Mouse (Mus musculus) megakaryocyte-erythroid progenitor cell, adult 5 weeks (primary cell): Measurements from ENCODE around the gene Olfr1105. TPM values are rescaled to one million over a fixed set of nuclear protein-coding genes. Genes with fewer than 3 reads are reported as not detected.

Source experiments
- polyA plus RNA-seq: library from polyadenylated mRNA; stranded (reverse); fragments of >175 nt; gene quantifications from 2 replicates; pipeline ENCODE4 v1.2.3, GENCODE M21; 2012

Olfr1105 gene
- polyA plus RNA-seq, result not detected in 2 replicates

GRCm38 (mm10) chr2:87036431-87036830 is at the start of gene Olfr1105:
Gene Olfr1105 (minus strand): TSS chr2:87036531.

GRCm38 (mm10) chr2:87075717-87076116 is 39.4 kb upstream of the Olfr1105 start, which contains the start of gene Olfr1107:
Gene Olfr1107 (minus strand): TSS chr2:87075817.

GRCm38 (mm10) chr2:87052173-87052572 is 15.8 kb upstream of the Olfr1105 start, which contains the start of gene Olfr1106:
Gene Olfr1106 (minus strand): TSS chr2:87052273.

GRCm38 (mm10) chr2:87026980-87027379 is 9.4 kb downstream of the Olfr1105 start, which contains the start of gene Olfr1104:
Gene Olfr1104 (minus strand): TSS chr2:87027080.

DNA sequence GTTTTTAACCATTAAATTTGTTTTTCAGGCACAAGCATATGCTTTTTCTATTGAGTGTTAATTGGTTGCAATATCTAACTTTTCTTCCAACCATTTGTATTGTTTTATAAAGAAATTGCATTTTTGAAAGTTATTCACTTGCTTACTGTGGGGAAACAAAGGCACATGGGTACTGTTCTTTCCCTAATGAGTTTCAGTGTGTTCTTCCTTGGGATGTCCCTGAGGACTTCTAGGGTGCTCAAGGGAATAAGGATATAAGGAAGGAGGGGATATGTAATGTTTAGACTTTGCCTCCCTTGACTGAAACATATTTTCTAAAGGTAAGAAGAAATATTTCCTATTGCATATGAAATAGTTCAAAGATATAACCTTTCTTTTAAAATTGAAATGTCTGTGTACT is 38.2 kb downstream of the Olfr1105 start, which contains the start of gene Olfr1102:
Gene Olfr1102, plus strand, starts transcription at position 301 of the 400 bp plus-strand sequence.

DNA sequence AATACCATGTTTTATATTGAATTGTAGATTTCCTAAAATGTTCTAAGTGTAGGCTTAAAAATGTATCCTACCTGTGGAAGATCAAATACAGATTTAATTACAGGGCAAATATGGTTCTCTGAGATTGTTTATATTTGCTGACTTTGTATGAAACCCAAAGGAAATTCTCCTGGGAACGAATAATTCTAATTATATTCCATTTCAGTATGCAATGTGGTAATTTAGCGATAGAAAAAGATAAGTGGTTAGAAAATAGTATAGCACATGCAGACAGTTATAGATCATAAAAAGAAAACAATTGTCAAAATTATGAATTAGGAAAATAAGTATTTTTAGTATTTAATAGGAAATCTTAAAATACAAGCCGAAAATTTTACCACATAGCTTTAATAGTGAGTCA is 45.2 kb downstream of the Olfr1105 start, which contains the start of gene Olfr1101:
Gene Olfr1101, minus strand, starts transcription at position 101 of the 400 bp plus-strand sequence.

Other genes with a start within 250 kb of the Olfr1105 start
- gene Olfr141, start 226.5 kb downstream of the Olfr1105 start, polyA plus RNA-seq, result not detected in 2 replicates
- not detected in 2 replicates for gene Olfr1094, start 211.9 kb downstream of the Olfr1105 start, polyA plus RNA-seq
- gene Olfr1095, start 184.8 kb downstream of the Olfr1105 start, polyA plus RNA-seq, result not detected in 2 replicates
- gene Gm13723, start 161.7 kb downstream of the Olfr1105 start, polyA plus RNA-seq, result not detected in 2 replicates
- not detected in 2 replicates for gene Olfr1097, start 144.3 kb downstream of the Olfr1105 start, polyA plus RNA-seq
- not detected in 2 replicates for gene Olfr1098, start 112.0 kb downstream of the Olfr1105 start, polyA plus RNA-seq
- gene Olfr1099, start 75.8 kb downstream of the Olfr1105 start, polyA plus RNA-seq, result not detected in 2 replicates
- gene Olfr1100, start 56.6 kb downstream of the Olfr1105 start, polyA plus RNA-seq, result not detected in 2 replicates
- not detected in 2 replicates for gene Olfr1101, start 45.3 kb downstream of the Olfr1105 start, polyA plus RNA-seq
- gene Olfr1102, start 38.1 kb downstream of the Olfr1105 start, polyA plus RNA-seq, result not detected in 2 replicates
- gene Olfr1104, start 9.5 kb downstream of the Olfr1105 start, polyA plus RNA-seq, result not detected in 2 replicates
- not detected in 2 replicates for gene Olfr1106, start 15.7 kb upstream of the Olfr1105 start, polyA plus RNA-seq
- gene Olfr1107, start 39.3 kb upstream of the Olfr1105 start, polyA plus RNA-seq, result 0.01 TPM in 1 of 2 replicates, not detected in the other
- not detected in 2 replicates for gene Olfr1109, start 59.5 kb upstream of the Olfr1105 start, polyA plus RNA-seq
- gene Olfr259, start 78.0 kb upstream of the Olfr1105 start, polyA plus RNA-seq, result not detected in 2 replicates
- not detected in 2 replicates for gene Olfr1110, start 103.8 kb upstream of the Olfr1105 start, polyA plus RNA-seq
- gene Olfr1111, start 116.1 kb upstream of the Olfr1105 start, polyA plus RNA-seq, result not detected in 2 replicates
- gene Olfr1112, start 151.3 kb upstream of the Olfr1105 start, polyA plus RNA-seq, result not detected in 2 replicates
- gene Olfr1113, start 172.4 kb upstream of the Olfr1105 start, polyA plus RNA-seq, result not detected in 2 replicates
- not detected in 2 replicates for gene Olfr1115, start 211.5 kb upstream of the Olfr1105 start, polyA plus RNA-seq
- gene Olfr1116, start 231.0 kb upstream of the Olfr1105 start, polyA plus RNA-seq, result not detected in 2 replicates